Mouse (Mus musculus): ENCODE data around the gene Slc2a4. TPM values are rescaled to one million over a fixed set of nuclear protein-coding genes. Genes with fewer than 3 reads are reported as not detected.
A peak's percentile ranks its signal among the peaks of the same experiment; 100 is the strongest.

The Slc2a4 gene
- polyA plus RNA-seq, 1 experiment: 6.2 TPM

GRCm38 (mm10) chr11:69922012-69922756 is 25.8 kb downstream of the Slc2a4 start:
- DNase-seq (ENCODE audit: low read depth in 1 of 2, low spot score in 2 of 2): no peak
- peak overlapping the region; percentile 71 for H3K4me3 ChIP-seq (ENCODE audit: extremely low read depth, insufficient read depth, insufficient read length)
- peaks cover 7% of the 10 kb centered on the region; the same call in 1 of the 2 replicates for H3K4me1 ChIP-seq (ENCODE audit: control insufficient read depth, insufficient read depth, insufficient read length)
- 5% methylated on average over 12 of the region's 12 CpGs for WGBS
- H3K27me3 ChIP-seq (ENCODE audit: control insufficient read depth, insufficient read depth, low read length): no peaks in the 10 kb centered on the region
- H3K27ac ChIP-seq (ENCODE audit: insufficient read depth, low read length): peak overlapping the region; percentile 97
- peaks cover 16% of the 10 kb centered on the region for H3K36me3 ChIP-seq (ENCODE audit: control insufficient read depth, insufficient read depth, low read length)
- no peak for TF ChIP-seq CTCF (IDR thresholded peaks at IDR 0.05; ENCODE audit: extremely low read depth, insufficient read depth, insufficient read length, insufficient replicate concordance)
- no peak for TF ChIP-seq POLR2A (IDR thresholded peaks at IDR 0.05; ENCODE audit: low read depth, low read length)

- TF ChIP-seq CTCF (IDR thresholded peaks at IDR 0.05; ENCODE audit: extremely low read depth, insufficient read depth, insufficient read length, insufficient replicate concordance) (peak; percentile 40; the same call in 1 of the 2 replicates), POLR2A (IDR thresholded peaks at IDR 0.05; ENCODE audit: low read depth, low read length) (peak; percentile 80)
- Histone ChIP-seq H3K27me3 (ENCODE audit: control insufficient read depth, insufficient read depth, low read length) (no peaks in the 10 kb centered on the region), H3K4me3 (ENCODE audit: extremely low read depth, insufficient read depth, insufficient read length) (peak within 1 kb of the TSS; percentile 96), H3K4me1 (ENCODE audit: control insufficient read depth, insufficient read depth, insufficient read length) (peaks cover 7% of the 10 kb centered on the region; the same call in 1 of the 2 replicates), H3K27ac (ENCODE audit: insufficient read depth, low read length) (peak within 1 kb of the TSS; percentile 98), H3K36me3 (ENCODE audit: control insufficient read depth, insufficient read depth, low read length) (peaks cover 19% of the 10 kb centered on the region)
- DNase-seq (ENCODE audit: low read depth in 1 of 2, low spot score in 2 of 2): peak; percentile 100
- WGBS: under 1% methylated on average over 78 of the region's 78 CpGs
Measured at GRCm38 (mm10) chr11:69921114-69922011, 26.6 kb downstream of the Slc2a4 start, which contains the start of gene Eif5a. TSS of gene Eif5a (minus strand) at chr11:69921958.

- WGBS: under 1% methylated on average over 41 of the region's 65 CpGs
Measured at GRCm38 (mm10) chr11:69920266-69921031, 27.5 kb downstream of the Slc2a4 start.

GRCm38 (mm10) chr11:69919661-69920265 is 28.2 kb downstream of the Slc2a4 start:
- peak; percentile 76 to 84 for DNase-seq (ENCODE audit: low read depth in 1 of 2, low spot score in 2 of 2)
- H3K4me1 ChIP-seq (ENCODE audit: control insufficient read depth, insufficient read depth, insufficient read length): peaks cover 8% of the 10 kb centered on the region

More at GRCm38 (mm10) chr11:69920266-69921031, 27.5 kb downstream of the Slc2a4 start:
- Histone ChIP-seq H3K4me3 (ENCODE audit: extremely low read depth, insufficient read depth, insufficient read length) (peak overlapping the region; percentile 96), H3K36me3 (ENCODE audit: control insufficient read depth, insufficient read depth, low read length) (peaks cover 28% of the 10 kb centered on the region), H3K27me3 (ENCODE audit: control insufficient read depth, insufficient read depth, low read length) (no peaks in the 10 kb centered on the region), H3K4me1 (ENCODE audit: control insufficient read depth, insufficient read depth, insufficient read length) (peaks cover 7% of the 10 kb centered on the region; the same call in 1 of the 2 replicates), H3K27ac (ENCODE audit: insufficient read depth, low read length) (peak overlapping the region; percentile 98)
- TF ChIP-seq POLR2A (IDR thresholded peaks at IDR 0.05; ENCODE audit: low read depth, low read length): no peak
- no peak for TF ChIP-seq CTCF (IDR thresholded peaks at IDR 0.05; ENCODE audit: extremely low read depth, insufficient read depth, insufficient read length, insufficient replicate concordance)
- DNase-seq (ENCODE audit: low read depth in 1 of 2, low spot score in 2 of 2): peak in 1 of 2 experiments; percentile 46

GRCm38 (mm10) chr11:69919053-69919452 is 28.9 kb downstream of the Slc2a4 start:
- no peak for DNase-seq (ENCODE audit: low read depth in 1 of 2, low spot score in 2 of 2)

More at GRCm38 (mm10) chr11:69919661-69920265, 28.2 kb downstream of the Slc2a4 start:
- under 1% methylated on average over 17 of the region's 17 CpGs for WGBS
- no peaks in the 10 kb centered on the region for H3K27me3 ChIP-seq (ENCODE audit: control insufficient read depth, insufficient read depth, low read length)
- H3K27ac ChIP-seq (ENCODE audit: insufficient read depth, low read length): peak overlapping the region; percentile 98
- TF ChIP-seq CTCF (IDR thresholded peaks at IDR 0.05; ENCODE audit: extremely low read depth, insufficient read depth, insufficient read length, insufficient replicate concordance) (no peak), POLR2A (IDR thresholded peaks at IDR 0.05; ENCODE audit: low read depth, low read length) (no peak)
- H3K4me3 ChIP-seq (ENCODE audit: extremely low read depth, insufficient read depth, insufficient read length): peak overlapping the region; percentile 96
- peaks cover 31% of the 10 kb centered on the region for H3K36me3 ChIP-seq (ENCODE audit: control insufficient read depth, insufficient read depth, low read length)

More at GRCm38 (mm10) chr11:69919053-69919452, 28.9 kb downstream of the Slc2a4 start:
- H3K4me1 ChIP-seq (ENCODE audit: control insufficient read depth, insufficient read depth, insufficient read length): peaks cover 11% of the 10 kb centered on the region
- TF ChIP-seq CTCF (IDR thresholded peaks at IDR 0.05; ENCODE audit: extremely low read depth, insufficient read depth, insufficient read length, insufficient replicate concordance) (no peak), POLR2A (IDR thresholded peaks at IDR 0.05; ENCODE audit: low read depth, low read length) (no peak)
- 46% methylated on average over 9 of the region's 9 CpGs for WGBS
- H3K27me3 ChIP-seq (ENCODE audit: control insufficient read depth, insufficient read depth, low read length): no peaks in the 10 kb centered on the region
- peaks cover 31% of the 10 kb centered on the region for H3K36me3 ChIP-seq (ENCODE audit: control insufficient read depth, insufficient read depth, low read length)
- no peak overlapping the region; the same call in 1 of the 2 replicates for H3K4me3 ChIP-seq (ENCODE audit: extremely low read depth, insufficient read depth, insufficient read length)
- peak overlapping the region; percentile 55; the same call in 1 of the 2 replicates for H3K27ac ChIP-seq (ENCODE audit: insufficient read depth, low read length)

Data from spleen, adult 2 months (tissue).